Comparison of ENCODE assay signal across 28 mouse cellular contexts in genomic region chr10:87039340-87039739, GRCm38 (mm10). TPM values are rescaled to one million over a fixed set of nuclear protein-coding genes. Genes with fewer than 3 reads are reported as not detected.
DNase-seq lines count a peak whose midpoint lies in the region; ATAC-seq lines count a peak whose summit lies in the region.
"Had no signal": no experiment of that assay in that cellular context is flagged by ENCODE, and none has a peak within 500 bp of the region (broad histone marks: within the 10 kb centered on the region; RNA-seq: fewer than 3 reads in every experiment).

No protein-coding gene starts in this region.

- H3K4me1 ChIP-seq in heart, embryonic 11.5 days (ENCODE audit: control insufficient read depth, insufficient read depth, low read length), result peaks cover 8% of the 10 kb centered on the region
- H3K4me1 ChIP-seq in heart, embryonic 13.5 days, result peaks cover 24% of the 10 kb centered on the region
- H3K4me1 ChIP-seq in heart, embryonic 15.5 days (replicated peaks), result peaks cover 7% of the 10 kb centered on the region; the same call in 1 of the 2 replicates
- H3K4me1 ChIP-seq: embryonic facial prominence, embryonic 12.5 days had no signal

- no peak for ATAC-seq in heart, embryonic 11.5 days (replicated peaks; ENCODE audit: insufficient number of reproducible peaks, low FRiP score, low TSS enrichment)
- ATAC-seq in heart, embryonic 13.5 days (ENCODE audit: extremely low read depth, insufficient number of reproducible peaks, low FRiP score, low TSS enrichment), result peak; percentile 51
- no peak; the same call in 1 of the 2 replicates for ATAC-seq in heart, embryonic 15.5 days (replicated peaks; ENCODE audit: insufficient number of reproducible peaks, insufficient read depth, low FRiP score, low read depth)
- ATAC-seq: activated CD4-positive, CD25-positive, alpha-beta regulatory T cell, adult 4 months; CD4-positive, CD25-positive, alpha-beta regulatory T cell, adult 4 months; forebrain, embryonic 13.5 days; Patski had no signal

- peak overlapping the region; percentile 32; the same call in 1 of the 2 replicates for H3K27ac ChIP-seq in heart, embryonic 11.5 days (ENCODE audit: low read depth, low read length)
- peak overlapping the region; percentile 43; the same call in 1 of the 2 replicates for H3K27ac ChIP-seq in heart, embryonic 13.5 days (replicated peaks)
- peak overlapping the region; percentile 10 for H3K27ac ChIP-seq in heart, embryonic 15.5 days
- H3K27ac ChIP-seq: embryonic facial prominence, embryonic 10.5 days; embryonic facial prominence, embryonic 12.5 days; forebrain, embryonic 13.5 days had no signal

- WGBS in heart, embryonic 11.5 days (ENCODE audit: insufficient replicate concordance), result 48% methylated on average over 6 of the region's 6 CpGs
- 41% methylated on average over 6 of the region's 6 CpGs for WGBS in heart, embryonic 13.5 days
- 49% methylated on average over 6 of the region's 6 CpGs for WGBS in heart, embryonic 15.5 days

- H3K4me2 ChIP-seq in heart, embryonic 11.5 days, result no peak overlapping the region
- H3K4me2 ChIP-seq in heart, embryonic 13.5 days, result no peak overlapping the region
- H3K4me2 ChIP-seq in heart, embryonic 15.5 days, result no peak overlapping the region
- H3K4me2 ChIP-seq: embryonic facial prominence, embryonic 12.5 days; forebrain, embryonic 13.5 days had no signal

- peak; percentile 62 for DNase-seq in heart, adult 11 months
- no peak for DNase-seq in heart, postnatal 14 days
- DNase-seq in heart, postnatal 4 days, result no peak
- no peak for DNase-seq in heart, postnatal 25 days (ENCODE audit: low spot score)
- DNase-seq in heart, postnatal 36 days, result no peak
- DNase-seq: adrenal gland, adult 8-10 months; adrenal gland, postnatal 14 days; adrenal gland, postnatal 36 days; B cell, adult 2 months; cerebellum, adult 11-12 months; cerebellum, adult 2 months; cerebellum, adult 9-10 months; cerebellum, postnatal 10 days; cerebellum, postnatal 25 days had no signal

- 0 out of 2 replicates have a peak, but pooled peaks cover 3% of the 10 kb centered on the region for H3K27me3 ChIP-seq in heart, embryonic 11.5 days (ENCODE audit: control insufficient read depth, insufficient read depth, low read length)
- peaks cover 27% of the 10 kb centered on the region; the same call in 1 of the 2 replicates for H3K27me3 ChIP-seq in heart, embryonic 13.5 days (replicated peaks)
- H3K27me3 ChIP-seq in heart, embryonic 15.5 days, result peaks cover 3% of the 10 kb centered on the region; the same call in 1 of the 2 replicates
- H3K27me3 ChIP-seq: CH12.LX; embryonic facial prominence, embryonic 12.5 days; forebrain, embryonic 13.5 days had no signal

- H3K9me3 ChIP-seq in heart, embryonic 11.5 days (replicated peaks; ENCODE audit: control insufficient read depth, low read length), result no peaks in the 10 kb centered on the region
- H3K9me3 ChIP-seq in heart, embryonic 13.5 days, result no peaks in the 10 kb centered on the region
- no peaks in the 10 kb centered on the region for H3K9me3 ChIP-seq in heart, embryonic 15.5 days (replicated peaks)
- H3K9me3 ChIP-seq: embryonic facial prominence, embryonic 10.5 days; embryonic facial prominence, embryonic 12.5 days; forebrain, embryonic 13.5 days had no signal

- no peaks in the 10 kb centered on the region for H3K36me3 ChIP-seq in heart, embryonic 11.5 days (ENCODE audit: control insufficient read depth, insufficient read depth, low read length)
- no peaks in the 10 kb centered on the region for H3K36me3 ChIP-seq in heart, embryonic 13.5 days
- no peaks in the 10 kb centered on the region for H3K36me3 ChIP-seq in heart, embryonic 15.5 days
- H3K36me3 ChIP-seq: embryonic facial prominence, embryonic 10.5 days; embryonic facial prominence, embryonic 12.5 days; G1E had no signal

- intact Hi-C loops in heart, postnatal 14 days (cut with DNase I), result no loop called here
- intact Hi-C loops in heart, postnatal 25 days (cut with DNase I), result no loop called here
- intact Hi-C loops in heart, postnatal 36 days (cut with DNase I), result no loop called here

- no peak overlapping the region for H3K9ac ChIP-seq in heart, embryonic 11.5 days (ENCODE audit: low read depth, low read length)
- no peak overlapping the region for H3K9ac ChIP-seq in heart, embryonic 13.5 days
- no peak overlapping the region for H3K9ac ChIP-seq in heart, embryonic 15.5 days
- H3K9ac ChIP-seq: embryonic facial prominence, embryonic 12.5 days; forebrain, embryonic 13.5 days had no signal

- no peak overlapping the region for H3K4me3 ChIP-seq in heart, embryonic 11.5 days (ENCODE audit: low read depth, low read length)
- H3K4me3 ChIP-seq in heart, embryonic 13.5 days, result no peak overlapping the region
- no peak overlapping the region for H3K4me3 ChIP-seq in heart, embryonic 15.5 days
- H3K4me3 ChIP-seq: embryonic facial prominence, embryonic 10.5 days; embryonic facial prominence, embryonic 12.5 days; forebrain, embryonic 13.5 days had no signal

RNA-seq across cellular contexts. Expression of gene 1700113H08Rik, which starts 18.5 kb away (rescaled TPM):
- total RNA-seq in heart, postnatal 14 days (2021), result under 1 TPM in 1 of 2 experiments, not detected in 1; 0.29 TPM
- 0.20 TPM in 1 of 2 replicates, not detected in the other for polyA plus RNA-seq in heart, embryonic 11.5 days (2014; fragmentation: Nextera tagmentation; extraction: Ambion mirVana)
- total RNA-seq in heart, postnatal 4 days (2021), result not detected
- polyA plus RNA-seq in heart, embryonic 13.5 days (2015; fragmentation: Nextera tagmentation; extraction: Ambion mirVana), result 0.20 TPM in 1 of 2 replicates, not detected in the other
- not detected for total RNA-seq in heart, postnatal 25 days (2021)
- 0.18 TPM in 1 of 2 replicates, not detected in the other for polyA plus RNA-seq in heart, embryonic 15.5 days (2015; fragmentation: Nextera tagmentation; extraction: Ambion mirVana)
- not detected for total RNA-seq in heart, postnatal 36 days (2021)
- total RNA-seq: adrenal gland, adult 18-20 months; adrenal gland, adult 8-10 months; adrenal gland, postnatal 14 days; adrenal gland, postnatal 36 days; CH12.LX had no signal
- polyA plus RNA-seq: activated CD4-positive, CD25-positive, alpha-beta regulatory T cell, adult 4 months; CD4-positive, CD25-positive, alpha-beta regulatory T cell, adult 4 months; cerebellum, adult 2 months; cortical plate, adult 2 months; embryonic facial prominence, embryonic 10.5 days; embryonic facial prominence, embryonic 12.5 days; forebrain, embryonic 11.5 days; G1E; Patski had no signal

RNA-seq across cellular contexts. Expression of gene Stab2, which starts 31.5 kb away (rescaled TPM):
- total RNA-seq in heart, postnatal 14 days (2021), result under 1 TPM; 0.17 to 0.41 TPM
- 0.41 and 1.5 TPM in 2 replicates for polyA plus RNA-seq in heart, embryonic 11.5 days (2014; fragmentation: Nextera tagmentation; extraction: Ambion mirVana)
- under 1 TPM; 0.12 to 0.25 TPM for total RNA-seq in heart, postnatal 4 days (2021)
- polyA plus RNA-seq in heart, embryonic 13.5 days (2015; fragmentation: Nextera tagmentation; extraction: Ambion mirVana), result 0.53 and 1.1 TPM in 2 replicates
- under 1 TPM; 0.08 to 0.20 TPM for total RNA-seq in heart, postnatal 25 days (2021)
- 0.98 and 0.99 TPM in 2 replicates for polyA plus RNA-seq in heart, embryonic 15.5 days (2015; fragmentation: Nextera tagmentation; extraction: Ambion mirVana)
- under 1 TPM; 0.05 to 0.19 TPM for total RNA-seq in heart, postnatal 36 days (2021)
- total RNA-seq: CH12.LX had no signal
- polyA plus RNA-seq: activated CD4-positive, CD25-positive, alpha-beta regulatory T cell, adult 4 months; forebrain, embryonic 11.5 days; G1E had no signal
